Mouse (Mus musculus) limb, embryonic 14.5 days (tissue): Measurements from ENCODE around the gene Dbil5. TPM values are rescaled to one million over a fixed set of nuclear protein-coding genes. Genes with fewer than 3 reads are reported as not detected.

Experiments used
- ATAC-seq: fragments of 200-750 bp; cut with Nextera tagmentation; 2 replicates; pipeline ENCODE4 v1.8.0; 2017; ENCODE audit warnings: low read depth, moderate number of reproducible peaks, moderate TSS enrichment; ENCODE audit not compliant: low FRiP score
- DNase-seq: peaks from one replicate; pipeline ENCODE4 v3.0.0-alpha.2; 2015; ENCODE audit warnings: low spot score
- H3K27ac ChIP-seq: fragments of 300-500 bp; sonication (generic); replicated peaks from 2 replicates; pipeline ENCODE4 v1.5.1; 2014; ENCODE audit warnings: low read depth, mild to moderate bottlenecking, low read length, moderate library complexity, mixed read lengths
- H3K27me3 ChIP-seq: fragments of 300-500 bp; sonication (generic); 2 replicates; pipeline ENCODE4 v1.6.1; 2014; ENCODE audit warnings: low read length, mixed read lengths; ENCODE audit not compliant: control insufficient read depth, insufficient read depth
- H3K36me3 ChIP-seq: fragments of 300-500 bp; sonication (generic); 2 replicates; pipeline ENCODE4 v1.6.1; 2014; ENCODE audit warnings: mild to moderate bottlenecking, low read length, moderate library complexity, mixed read lengths; ENCODE audit not compliant: control insufficient read depth, insufficient read depth
- H3K4me1 ChIP-seq: fragments of 300-500 bp; sonication (generic); 2 replicates; pipeline ENCODE4 v1.6.1; 2014; ENCODE audit warnings: antibody characterized with exemption, low read length, mixed read lengths; ENCODE audit not compliant: control insufficient read depth, insufficient read depth
- H3K4me2 ChIP-seq: fragments of 300-500 bp; sonication (generic); replicated peaks from 2 replicates; pipeline ENCODE4 v1.6.1; 2014; ENCODE audit warnings: low read depth, mild to moderate bottlenecking, low read length, moderate library complexity; ENCODE audit not compliant: severe bottlenecking
- H3K4me3 ChIP-seq: fragments of 300-500 bp; sonication (generic); replicated peaks from 2 replicates; pipeline ENCODE4 v1.5.1; 2014; ENCODE audit warnings: low read length
- H3K9ac ChIP-seq: fragments of 300-500 bp; sonication (generic); 2 replicates; pipeline ENCODE4 v1.6.1; 2014; ENCODE audit warnings: mild to moderate bottlenecking, low read depth, low read length, moderate library complexity; ENCODE audit not compliant: severe bottlenecking
- H3K9me3 ChIP-seq: fragments of 300-500 bp; sonication (generic); 2 replicates; pipeline ENCODE4 v1.6.1; 2016; ENCODE audit warnings: low read length; ENCODE audit not compliant: control insufficient read depth
- POLR2A ChIP-seq: fragments of 200-500 bp; IDR thresholded peaks from 2 replicates; pipeline ENCODE4 v1.8.0; 2012; ENCODE audit warnings: inconsistent platforms, mild to moderate bottlenecking, moderate library complexity, borderline replicate concordance; ENCODE audit not compliant: insufficient read depth, insufficient read length; ENCODE audit errors: extremely low read depth
- WGBS: fragments of 180-500 bp; shearing (Covaris S2); extraction: QIAGEN DNeasy Blood & Tissue Kit; methylation state at CpG from one replicate; pipeline ENCODE4 v1.1.7; 2014; 5-methylcytosine and 5-hydroxymethylcytosine counted together
- polyA plus RNA-seq, 2 experiments: library from polyadenylated mRNA; depleted of rRNA in 1 of 2; stranded (reverse) in 1 of 2; unstranded in 1 of 2; fragments of >200 nt; fragmentation: Nextera tagmentation in 1 of 2; extraction: Ambion mirVana in 1 of 2; gene quantifications; 2 replicates each; pipeline versions ENCODE4 v1.2.1 to v1.2.3; 2012 to 2014

Gene Dbil5
- polyA plus RNA-seq, 2 experiments, result 0.41 to 1.4 TPM

DNA sequence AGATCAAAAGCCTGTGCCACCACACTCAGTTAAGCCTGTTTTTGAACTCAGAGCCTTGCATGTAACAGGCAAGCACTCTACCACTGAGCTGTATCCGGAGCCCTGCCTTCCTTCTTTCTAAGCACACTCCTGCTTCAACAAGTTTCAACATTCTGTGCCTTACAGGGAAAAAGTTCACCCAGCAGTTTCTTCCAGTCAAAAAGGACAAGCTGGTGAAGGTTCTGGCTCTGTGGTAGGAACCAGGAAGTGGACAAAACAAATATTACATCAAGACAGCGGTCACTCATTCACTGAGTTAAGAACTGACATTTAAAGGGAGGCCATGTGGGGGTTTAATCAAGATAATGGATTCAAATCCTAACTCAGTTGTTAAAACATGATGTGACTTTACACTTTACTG, 2.4 kb upstream of the Dbil5 start:
- Histone ChIP-seq H3K4me3 (no peak overlapping the region), H3K36me3 (peaks cover 42% of the 10 kb centered on the region), H3K4me2 (no peak overlapping the region), H3K9ac (no peak overlapping the region), H3K4me1 (no peaks in the 10 kb centered on the region), H3K9me3 (no peaks in the 10 kb centered on the region), H3K27me3 (no peaks in the 10 kb centered on the region), H3K27ac (no peak overlapping the region)
- 93% methylated on average over 2 of the region's 2 CpGs for WGBS
- ATAC-seq (no peak), DNase-seq (no peak)
- TF ChIP-seq POLR2A, result no peak

DNA sequence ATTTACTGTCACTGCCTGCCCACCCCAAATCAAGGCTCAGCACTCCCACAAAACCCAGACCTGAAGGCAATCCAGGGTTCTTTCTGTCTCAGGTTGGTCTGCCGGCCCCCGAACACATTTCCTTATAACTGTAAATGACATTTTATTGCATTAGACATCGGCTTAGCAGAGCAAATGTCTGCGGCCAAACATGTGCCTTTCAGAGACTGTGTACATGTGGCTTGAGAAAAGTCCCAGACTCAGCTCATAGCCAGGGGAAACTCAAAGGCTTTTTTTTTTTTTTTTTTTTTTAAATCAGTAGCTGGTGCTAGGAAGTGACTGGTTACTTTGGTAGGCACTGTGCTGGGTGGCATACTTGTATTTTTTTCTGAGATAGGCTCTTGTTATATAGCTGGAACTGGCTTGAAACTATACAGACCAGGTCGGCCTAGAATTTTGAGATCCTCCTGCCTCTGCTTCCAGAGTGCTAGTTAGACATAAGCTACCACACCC, 1.3 kb upstream of the Dbil5 start:
- no peaks in the 10 kb centered on the region for H3K27me3 ChIP-seq
- H3K4me3 ChIP-seq, result peak overlapping the region; percentile 80
- H3K4me1 ChIP-seq, result no peaks in the 10 kb centered on the region
- DNase-seq (no peak), ATAC-seq (no peak)
- no peaks in the 10 kb centered on the region for H3K9me3 ChIP-seq
- peaks cover 43% of the 10 kb centered on the region for H3K36me3 ChIP-seq
- peak overlapping the region; percentile 62 for H3K4me2 ChIP-seq
- no peak overlapping the region for H3K9ac ChIP-seq
- no peak overlapping the region for H3K27ac ChIP-seq
- 67% methylated on average over 5 of the region's 5 CpGs for WGBS
- TF ChIP-seq POLR2A, result no peak

DNA sequence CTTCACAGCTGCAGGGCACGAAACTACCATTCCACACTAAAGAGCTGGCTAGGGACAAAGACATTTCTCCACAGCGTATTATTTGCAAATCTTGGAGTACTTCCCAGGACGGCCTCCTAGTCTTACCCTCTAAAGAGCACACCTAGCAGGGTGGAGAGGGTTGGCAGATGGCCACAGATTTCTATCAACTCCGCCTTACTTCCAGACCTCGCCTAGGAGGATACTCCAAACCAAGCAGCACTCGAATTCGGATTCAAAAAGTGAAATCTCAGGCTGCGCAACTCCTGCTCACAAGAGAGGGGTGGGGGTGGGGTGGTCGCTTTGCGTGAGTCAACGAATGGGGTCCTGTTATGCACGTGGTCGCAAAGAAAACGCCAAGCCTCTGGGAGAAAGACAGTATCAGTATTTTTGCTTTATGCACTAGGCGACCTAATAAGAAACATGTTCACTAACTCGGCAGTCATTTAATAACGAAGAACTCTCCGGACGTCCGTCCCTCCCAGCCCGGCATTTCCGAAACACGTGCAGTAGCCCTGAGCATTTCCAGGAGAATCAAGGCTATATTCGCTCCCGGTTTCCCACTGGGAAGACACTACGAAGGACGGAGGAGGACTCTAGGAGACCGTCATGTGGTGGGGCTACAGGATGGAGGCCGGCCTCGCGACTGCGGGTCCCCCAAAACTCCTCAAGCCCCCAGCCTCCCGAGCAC, 573 bp upstream of the Dbil5 start:
- Histone ChIP-seq H3K27me3 (no peaks in the 10 kb centered on the region), H3K4me1 (no peaks in the 10 kb centered on the region), H3K9me3 (no peaks in the 10 kb centered on the region), H3K27ac (peak overlapping the region; percentile 97), H3K36me3 (peaks cover 49% of the 10 kb centered on the region), H3K4me2 (peak overlapping the region; percentile 62), H3K4me3 (peak overlapping the region; percentile 80), H3K9ac (peak overlapping the region; percentile 90)
- TF ChIP-seq POLR2A, result no peak
- ATAC-seq (peak; percentile 35), DNase-seq (peak; percentile 77)
- WGBS, result 2% methylated on average over 33 of the region's 33 CpGs

DNA sequence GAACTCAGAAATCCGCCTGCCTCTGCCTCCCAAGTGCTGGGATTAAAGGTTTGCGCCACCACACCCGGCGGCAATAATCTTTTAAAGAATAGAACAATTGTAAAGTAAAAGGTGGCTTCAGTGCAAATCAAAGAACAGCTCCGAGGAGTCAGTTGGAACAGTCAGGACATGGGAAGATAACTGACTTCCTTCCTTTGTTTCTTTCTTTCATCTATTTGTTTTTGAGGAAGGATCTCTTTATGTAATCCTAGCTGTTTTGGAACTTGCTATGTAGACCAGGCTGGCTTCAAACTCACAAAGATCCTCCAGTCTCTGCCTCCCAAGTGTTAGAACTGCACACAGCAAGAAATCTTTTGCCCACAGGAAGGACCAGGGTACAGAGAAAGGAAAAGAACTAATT, 7.2 kb downstream of the Dbil5 start:
- Histone ChIP-seq H3K36me3 (peaks cover 50% of the 10 kb centered on the region), H3K9me3 (no peaks in the 10 kb centered on the region), H3K27ac (no peak overlapping the region), H3K4me1 (no peaks in the 10 kb centered on the region), H3K4me3 (no peak overlapping the region), H3K27me3 (no peaks in the 10 kb centered on the region), H3K4me2 (no peak overlapping the region), H3K9ac (no peak overlapping the region)
- no peak for DNase-seq
- ATAC-seq, result no peak
- 93% methylated on average over 5 of the region's 5 CpGs for WGBS
- TF ChIP-seq POLR2A, result no peak

DNA sequence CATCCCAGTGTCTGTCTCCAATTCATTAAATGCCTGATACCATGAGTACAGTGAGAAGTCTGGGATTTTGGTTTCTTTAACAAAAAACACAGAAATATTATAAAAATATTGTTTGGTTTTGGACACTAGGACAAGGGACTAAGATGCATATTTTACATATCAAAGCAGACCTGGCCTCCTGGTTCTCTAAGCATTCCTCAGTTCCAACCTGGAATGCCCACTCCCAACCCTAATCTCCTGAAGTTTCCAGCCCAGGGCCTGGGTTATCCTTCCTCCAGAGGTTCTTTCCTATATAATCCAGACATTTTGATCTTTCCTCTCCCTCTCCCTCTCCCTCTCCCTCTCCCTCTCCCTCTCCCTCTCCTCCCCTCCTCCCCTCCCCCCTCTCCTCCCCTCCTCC, 7.6 kb downstream of the Dbil5 start:
- Histone ChIP-seq H3K27me3 (no peaks in the 10 kb centered on the region), H3K9ac (no peak overlapping the region), H3K4me3 (no peak overlapping the region), H3K4me1 (no peaks in the 10 kb centered on the region), H3K9me3 (no peaks in the 10 kb centered on the region), H3K36me3 (peaks cover 47% of the 10 kb centered on the region), H3K27ac (no peak overlapping the region), H3K4me2 (no peak overlapping the region)
- no peak for TF ChIP-seq POLR2A
- ATAC-seq (no peak), DNase-seq (no peak)

DNA sequence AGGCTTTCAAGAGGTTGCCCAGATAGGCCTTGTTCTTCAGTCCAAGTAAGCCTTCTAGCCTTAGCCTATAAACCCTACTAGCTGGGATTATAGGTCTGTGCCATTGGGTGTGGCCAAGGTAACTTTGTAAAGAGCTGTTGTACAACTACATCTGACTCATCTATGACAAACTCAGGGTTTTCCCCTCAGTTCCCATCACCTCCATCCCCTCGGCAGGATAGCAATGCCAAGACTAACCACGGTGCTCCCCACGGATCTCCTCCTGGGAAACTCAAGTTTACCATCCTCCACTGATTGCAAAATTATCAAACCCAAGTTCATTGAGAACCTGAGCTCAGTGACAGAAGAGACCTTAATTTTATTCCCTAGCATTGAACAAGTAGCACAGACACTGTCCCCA, 18.7 kb downstream of the Dbil5 start:
- WGBS, result 96% methylated on average over 3 of the region's 3 CpGs

More for the DNA sequence above, 18.7 kb downstream of the Dbil5 start:
- Histone ChIP-seq H3K9me3 (no peaks in the 10 kb centered on the region), H3K4me2 (no peak overlapping the region), H3K4me1 (no peaks in the 10 kb centered on the region), H3K27me3 (no peaks in the 10 kb centered on the region), H3K4me3 (no peak overlapping the region), H3K27ac (no peak overlapping the region), H3K9ac (no peak overlapping the region), H3K36me3 (peaks cover 70% of the 10 kb centered on the region)
- ATAC-seq (no peak), DNase-seq (no peak)
- TF ChIP-seq POLR2A, result no peak
